Mouse (Mus musculus) heart, adult 2 months (tissue): ENCODE measurements around the gene Dnajc22.

Source experiments
- CTCF ChIP-seq: fragments of 200-600 bp; IDR thresholded peaks from 2 replicates; pipeline ENCODE4 v1.8.1; 2022; ENCODE audit warnings: antibody characterized with exemption, mild to moderate bottlenecking, moderate library complexity
- POLR2A ChIP-seq: fragments of 200-500 bp; IDR thresholded peaks from 2 replicates; pipeline ENCODE4 v1.6.1; 2011; ENCODE audit warnings: mild to moderate bottlenecking, low read depth, low read length, control low read depth; ENCODE audit not compliant: insufficient read depth

DNA sequence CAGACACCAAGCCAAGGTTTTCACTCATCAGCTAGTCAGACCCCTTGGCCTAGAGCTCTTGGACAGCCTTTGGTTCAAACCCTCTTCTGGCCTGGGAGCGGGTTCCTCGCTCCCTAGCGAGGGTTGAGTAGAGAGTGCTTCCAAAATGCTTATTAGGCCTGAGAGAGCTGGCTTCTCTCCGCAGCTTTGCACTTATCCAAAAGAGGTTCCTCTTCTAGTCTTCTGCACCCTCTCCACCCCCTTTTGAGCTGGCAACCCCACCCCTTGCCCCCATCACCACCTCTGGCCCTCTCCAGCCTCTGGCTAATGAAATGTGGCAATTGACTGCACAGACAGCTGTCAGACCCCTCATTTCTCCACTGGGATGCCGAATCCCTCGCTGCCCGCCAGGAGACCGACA is at the start of gene Dnajc22:
- TF ChIP-seq CTCF: no peak
- no peak for TF ChIP-seq POLR2A
